Mouse (Mus musculus): ENCODE data around the gene Fancf.

Gene Fancf

GRCm38 (mm10) chr7:51862097-51862492 is at the start of gene Fancf:
TSS of gene Fancf (minus strand) at chr7:51862267.
- peak; percentile 91 for DNase-seq (ENCODE audit: low read depth, low spot score)

GRCm38 (mm10) chr7:51899066-51899465 is 37.0 kb upstream of the Fancf start:
- no peak for DNase-seq (ENCODE audit: low read depth, low spot score)

- no peak for DNase-seq (ENCODE audit: low read depth, low spot score)
Measured at GRCm38 (mm10) chr7:51894939-51895338, 32.9 kb upstream of the Fancf start.

DNA sequence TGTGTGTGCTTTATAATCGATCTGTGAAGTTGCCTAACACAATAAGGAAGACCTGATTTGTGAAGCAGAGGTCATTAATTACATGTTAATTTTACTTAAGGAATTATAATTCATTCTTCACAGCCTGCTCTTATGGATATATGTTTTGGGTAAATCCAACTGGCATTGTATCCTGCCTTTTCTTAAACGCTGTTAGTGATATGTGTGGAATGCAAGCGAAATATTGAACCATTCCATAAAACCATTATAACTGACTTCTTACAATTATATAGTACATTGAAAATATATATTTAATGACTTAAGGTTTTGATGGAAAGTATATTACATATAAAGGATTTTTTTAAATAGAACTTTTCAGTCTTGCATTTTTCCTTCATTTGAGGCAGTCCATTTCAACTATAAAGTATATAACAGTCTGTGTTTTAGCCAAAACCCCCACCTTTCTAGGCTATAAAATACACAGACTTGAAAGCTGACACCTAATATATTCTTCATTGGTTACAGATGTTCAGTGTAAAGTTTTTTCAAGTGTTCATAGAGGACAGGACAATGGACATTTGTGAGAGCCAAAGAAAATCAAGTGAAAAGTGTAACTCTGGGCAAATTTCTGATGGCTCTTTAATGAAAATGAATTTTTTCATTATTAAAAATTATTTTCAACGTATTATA is 32.2 kb upstream of the Fancf start:
- DNase-seq (ENCODE audit: low read depth, low spot score) = no peak

- DNase-seq (ENCODE audit: low read depth, low spot score) = no peak
Measured at GRCm38 (mm10) chr7:51893008-51893407, 30.9 kb upstream of the Fancf start.

DNA sequence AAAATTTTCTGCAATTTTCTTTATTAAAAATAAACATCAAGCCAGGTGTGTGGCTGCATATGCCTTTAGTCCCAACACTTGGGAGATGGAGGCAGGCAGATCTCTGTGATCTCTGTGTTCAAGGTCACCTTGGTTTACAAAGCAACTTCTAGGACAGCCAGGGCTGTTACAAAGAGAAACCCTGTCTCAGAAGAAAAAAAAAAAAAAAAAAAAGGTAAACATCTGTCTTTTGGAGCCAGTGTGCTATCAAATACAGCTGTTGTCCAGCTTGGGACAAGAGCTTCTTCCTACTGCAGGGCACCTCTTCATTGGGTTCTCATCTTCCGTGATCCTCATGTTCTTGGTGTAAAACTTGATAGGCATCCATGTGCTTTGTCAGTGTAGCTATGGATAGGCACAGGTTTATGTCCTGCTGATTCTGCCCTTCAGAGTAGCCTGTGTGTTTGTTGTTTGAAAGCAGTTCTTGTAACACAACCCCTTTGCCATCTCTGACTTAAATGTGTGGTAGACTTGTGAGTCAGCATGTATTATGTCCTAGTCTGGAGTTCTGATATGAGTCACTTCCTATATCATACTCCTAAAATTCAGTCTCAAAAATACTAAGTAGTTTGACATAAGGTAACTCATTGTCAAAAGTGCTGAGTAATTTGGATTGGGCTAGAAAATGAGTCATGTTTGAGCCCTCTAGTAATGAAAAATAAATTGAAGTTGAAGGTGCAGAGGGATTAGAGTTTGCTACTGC is 30.3 kb upstream of the Fancf start:
- no peak for DNase-seq (ENCODE audit: low read depth, low spot score)

GRCm38 (mm10) chr7:51889601-51890000 is 27.5 kb upstream of the Fancf start:
- no peak for DNase-seq (ENCODE audit: low read depth, low spot score)

DNA sequence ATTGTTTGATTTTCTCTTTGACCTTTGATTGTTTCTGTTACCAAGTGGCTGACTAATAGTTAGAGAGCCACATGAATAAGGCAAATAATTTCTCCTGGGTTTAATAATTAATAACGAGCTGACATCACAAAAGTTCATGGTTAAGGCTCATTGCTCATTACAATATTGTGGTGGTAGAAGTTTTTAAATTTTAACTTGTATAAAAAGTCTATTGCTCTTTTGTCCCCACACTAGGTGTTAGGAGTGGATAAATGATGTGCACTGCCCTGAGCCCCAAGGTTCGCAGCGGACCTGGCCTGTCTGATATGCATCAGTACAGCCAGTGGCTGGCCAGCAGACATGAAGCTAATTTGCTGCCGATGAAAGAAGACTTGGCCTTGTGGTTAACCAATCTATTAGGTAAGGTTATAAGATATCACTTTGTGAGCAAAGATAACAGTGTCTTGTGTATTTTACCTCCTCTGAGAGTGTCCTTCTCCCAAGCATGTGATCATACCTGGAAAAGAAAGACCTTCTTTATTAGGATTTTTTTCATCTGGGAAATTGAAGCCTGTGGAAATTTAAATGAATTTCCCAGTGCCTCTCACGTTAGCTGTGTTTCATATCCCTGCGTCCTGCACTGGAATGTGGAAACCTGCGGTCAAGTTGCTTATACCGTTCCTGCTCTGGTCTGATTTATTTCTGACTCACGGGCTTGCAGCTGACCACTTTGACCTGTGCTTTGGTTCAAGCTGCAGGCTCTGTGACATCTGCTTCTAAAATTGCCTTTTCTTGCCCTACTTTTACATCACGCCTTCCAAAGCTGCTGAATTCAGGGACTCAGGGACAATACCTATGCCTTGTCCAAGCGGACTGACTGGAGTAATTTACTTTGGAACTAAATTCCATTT is 25.9 kb upstream of the Fancf start:
- no peak for DNase-seq (ENCODE audit: low read depth, low spot score)

GRCm38 (mm10) chr7:51885345-51885744 is 23.3 kb upstream of the Fancf start:
- no peak for DNase-seq (ENCODE audit: low read depth, low spot score)

DNA sequence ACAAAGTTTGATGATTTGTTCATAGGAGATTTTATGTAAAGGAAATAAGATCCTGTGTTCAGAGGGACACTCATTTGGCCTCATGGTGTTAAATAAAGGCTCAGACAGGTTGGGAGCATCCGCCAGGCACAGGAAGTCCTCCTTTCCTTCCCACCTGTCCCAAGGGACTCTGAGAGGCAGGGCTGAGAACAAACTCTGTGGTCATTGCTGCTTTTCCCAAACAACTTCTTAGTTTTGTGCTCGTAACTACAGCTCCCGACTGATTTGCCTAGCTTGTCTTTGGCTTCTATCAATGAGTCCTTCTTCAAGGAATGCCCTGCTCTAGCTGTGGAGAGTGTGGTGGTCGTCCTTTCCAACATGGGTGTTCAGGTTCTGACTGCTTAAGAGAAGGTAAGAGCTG is 18.1 kb upstream of the Fancf start:
- DNase-seq (ENCODE audit: low read depth, low spot score) = no peak

- DNase-seq (ENCODE audit: low read depth, low spot score) = peak; percentile 64
Measured at GRCm38 (mm10) chr7:51879136-51879723, 17.2 kb upstream of the Fancf start.

DNA sequence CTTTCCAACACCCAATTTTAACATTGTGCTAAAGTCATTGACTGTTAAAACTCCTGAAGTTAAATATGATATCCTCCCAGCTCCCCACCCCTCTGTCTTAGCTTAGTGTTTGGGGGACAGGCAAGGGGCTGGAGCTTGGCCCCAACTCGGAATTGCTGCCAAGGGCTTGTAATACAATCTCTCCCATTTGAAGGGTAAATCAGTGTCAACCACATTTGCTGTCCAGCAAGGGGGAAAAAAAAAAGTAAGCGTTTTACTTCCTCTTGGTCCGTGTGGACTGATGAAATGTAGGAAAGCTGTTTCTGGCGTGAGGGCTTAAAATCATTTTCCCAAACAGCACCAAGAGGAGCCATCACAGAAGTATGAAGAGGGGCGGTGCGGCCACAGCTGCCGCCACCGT is 16.7 kb upstream of the Fancf start:
- DNase-seq (ENCODE audit: low read depth, low spot score) = no peak

GRCm38 (mm10) chr7:51876316-51876715 is 14.2 kb upstream of the Fancf start:
- DNase-seq (ENCODE audit: low read depth, low spot score) = no peak

- DNase-seq (ENCODE audit: low read depth, low spot score) = no peak
Measured at GRCm38 (mm10) chr7:51872597-51872996, 10.5 kb upstream of the Fancf start.

- DNase-seq (ENCODE audit: low read depth, low spot score) = no peak
Measured at GRCm38 (mm10) chr7:51872041-51872440, 10.0 kb upstream of the Fancf start.

GRCm38 (mm10) chr7:51867983-51868382 is 5.9 kb upstream of the Fancf start:
- DNase-seq (ENCODE audit: low read depth, low spot score) = no peak

- no peak for DNase-seq (ENCODE audit: low read depth, low spot score)
Measured at GRCm38 (mm10) chr7:51865336-51865735, 3.3 kb upstream of the Fancf start.

GRCm38 (mm10) chr7:51862842-51863241 is 775 bp upstream of the Fancf start:
- no peak for DNase-seq (ENCODE audit: low read depth, low spot score)

- DNase-seq (ENCODE audit: low read depth, low spot score) = peak; percentile 60
Measured at GRCm38 (mm10) chr7:51861250-51862096, 594 bp downstream of the Fancf start, which contains the start of gene Gas2. TSS of gene Gas2 (plus strand) at chr7:51862015.

- DNase-seq (ENCODE audit: low read depth, low spot score) = peak; percentile 49
Measured at GRCm38 (mm10) chr7:51851890-51852507, 10.1 kb downstream of the Fancf start.

All from telencephalon, adult 2 months (tissue).